Mouse (Mus musculus) heart, embryonic 15.5 days (tissue): ENCODE data around the gene Dnajb2. TPM values are rescaled to one million over a fixed set of nuclear protein-coding genes. Genes with fewer than 3 reads are reported as not detected.
"Not testable (repeated sequence)": the region's sequence is repeated elsewhere in the genome, so short reads cannot be mapped to it uniquely, and the experiment has no call there.

Experiments
- ATAC-seq: fragments of 200-750 bp; cut with Nextera tagmentation; replicated peaks from 2 replicates; pipeline ENCODE4 v1.8.0; 2017; ENCODE audit warnings: low read depth, moderate TSS enrichment; ENCODE audit not compliant: insufficient number of reproducible peaks, insufficient read depth, low FRiP score
- H3K27ac ChIP-seq: fragments of 300-500 bp; sonication (generic); 2 replicates; pipeline ENCODE4 v1.5.1; 2015; ENCODE audit warnings: mild to moderate bottlenecking, inconsistent platforms
- H3K27me3 ChIP-seq: fragments of 300-500 bp; sonication (generic); 2 replicates; pipeline ENCODE4 v1.6.1; 2015; ENCODE audit warnings: inconsistent platforms
- H3K36me3 ChIP-seq: fragments of 300-500 bp; sonication (generic); 2 replicates; pipeline ENCODE4 v1.6.1; 2015; ENCODE audit warnings: mild to moderate bottlenecking, inconsistent platforms
- H3K4me1 ChIP-seq: fragments of 300-500 bp; sonication (generic); replicated peaks from 2 replicates; pipeline ENCODE4 v1.6.1; 2015; ENCODE audit warnings: inconsistent platforms
- H3K4me2 ChIP-seq: fragments of 300-500 bp; sonication (generic); 2 replicates; pipeline ENCODE4 v1.6.1; 2015; ENCODE audit warnings: inconsistent platforms, mild to moderate bottlenecking, moderate library complexity
- H3K4me3 ChIP-seq: fragments of 300-500 bp; sonication (generic); 2 replicates; pipeline ENCODE4 v1.5.1; 2015; ENCODE audit warnings: mild to moderate bottlenecking, inconsistent platforms
- H3K9ac ChIP-seq: fragments of 300-500 bp; sonication (generic); 2 replicates; pipeline ENCODE4 v1.6.1; 2015; ENCODE audit warnings: mild to moderate bottlenecking, inconsistent platforms
- H3K9me3 ChIP-seq: fragments of 300-500 bp; sonication (generic); replicated peaks from 2 replicates; pipeline ENCODE4 v1.6.1; 2016; ENCODE audit warnings: inconsistent platforms
- WGBS: fragments of 180-500 bp; shearing (Covaris S2); methylation state at CpG from one replicate; pipeline ENCODE4 v1.1.7; 2015; ENCODE audit warnings: mixed read lengths; 5-methylcytosine and 5-hydroxymethylcytosine counted together
- polyA plus RNA-seq: library from polyadenylated mRNA; unstranded; fragments of >200 nt; fragmentation: Nextera tagmentation; extraction: Ambion mirVana; gene quantifications from 2 replicates; pipeline ENCODE4 v1.2.1, GENCODE M21; 2015

Gene Dnajb2
- polyA plus RNA-seq, 1 experiment from 2014 or later: 41.4 TPM

GRCm38 (mm10) chr1:75221538-75221937 lies 14.7 kb upstream of the Dnajb2 start:
- Histone ChIP-seq H3K4me3 (no peak overlapping the region), H3K36me3 (no peaks in the 10 kb centered on the region), H3K4me1 (peaks cover 22% of the 10 kb centered on the region), H3K4me2 (no peak overlapping the region), H3K27me3 (peaks cover 31% of the 10 kb centered on the region), H3K9ac (no peak overlapping the region), H3K9me3 (no peaks in the 10 kb centered on the region), H3K27ac (no peak overlapping the region)
- ATAC-seq: no peak
- WGBS: 70% methylated on average over 3 of the region's 3 CpGs

DNA sequence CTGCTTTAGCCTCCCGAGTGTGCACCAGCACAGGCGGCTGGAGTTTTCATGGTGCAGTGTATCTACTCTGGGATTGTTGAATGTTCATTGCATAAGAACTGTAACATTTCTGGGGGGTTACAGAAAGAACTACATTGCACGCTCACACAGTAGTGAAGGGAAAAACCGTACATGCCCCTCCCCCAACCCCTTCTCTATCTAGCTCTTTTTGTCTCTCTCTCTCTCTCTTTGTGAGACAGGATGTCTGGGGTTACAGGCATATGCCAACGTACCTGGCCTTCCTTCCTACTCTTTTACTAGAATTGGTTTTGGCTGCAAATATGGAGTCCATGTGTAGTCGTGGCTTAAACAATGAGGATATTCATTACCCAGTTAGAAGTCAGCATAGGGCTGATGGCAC lies 13.3 kb upstream of the Dnajb2 start:
- Histone ChIP-seq H3K4me3 (no peak overlapping the region), H3K27ac (no peak overlapping the region), H3K9ac (no peak overlapping the region), H3K36me3 (no peaks in the 10 kb centered on the region), H3K9me3 (no peaks in the 10 kb centered on the region), H3K4me2 (no peak overlapping the region), H3K4me1 (peaks cover 27% of the 10 kb centered on the region), H3K27me3 (peaks cover 27% of the 10 kb centered on the region)
- ATAC-seq: no peak
- WGBS: 61% methylated on average over 6 of the region's 6 CpGs

DNA sequence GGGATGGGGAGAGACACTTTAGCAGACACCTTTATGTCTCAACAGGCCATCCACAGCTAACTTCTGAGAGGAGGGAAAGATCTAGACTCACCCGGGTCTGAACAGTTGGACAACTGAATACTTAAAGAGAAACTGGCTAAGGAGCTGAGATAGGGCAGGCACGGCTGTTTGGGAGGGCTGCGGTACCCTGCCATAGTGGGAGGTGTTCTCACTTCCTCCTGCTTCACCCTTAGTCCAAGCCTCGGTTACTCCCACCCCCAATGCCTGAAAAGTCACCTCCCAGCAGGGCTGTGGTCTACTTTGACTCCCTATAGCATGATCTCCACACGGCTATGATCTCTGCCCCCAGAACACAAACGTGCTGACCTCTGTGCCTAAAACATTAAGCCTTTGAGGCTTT lies 12.7 kb upstream of the Dnajb2 start:
- no peak overlapping the region for H3K27ac ChIP-seq
- H3K27me3 ChIP-seq: peaks cover 25% of the 10 kb centered on the region
- peaks cover 21% of the 10 kb centered on the region for H3K4me1 ChIP-seq
- no peaks in the 10 kb centered on the region for H3K9me3 ChIP-seq
- no peak overlapping the region for H3K4me3 ChIP-seq
- WGBS: 31% methylated on average over 6 of the region's 6 CpGs
- H3K4me2 ChIP-seq: no peak overlapping the region
- no peaks in the 10 kb centered on the region for H3K36me3 ChIP-seq
- no peak overlapping the region for H3K9ac ChIP-seq
- no peak for ATAC-seq

DNA sequence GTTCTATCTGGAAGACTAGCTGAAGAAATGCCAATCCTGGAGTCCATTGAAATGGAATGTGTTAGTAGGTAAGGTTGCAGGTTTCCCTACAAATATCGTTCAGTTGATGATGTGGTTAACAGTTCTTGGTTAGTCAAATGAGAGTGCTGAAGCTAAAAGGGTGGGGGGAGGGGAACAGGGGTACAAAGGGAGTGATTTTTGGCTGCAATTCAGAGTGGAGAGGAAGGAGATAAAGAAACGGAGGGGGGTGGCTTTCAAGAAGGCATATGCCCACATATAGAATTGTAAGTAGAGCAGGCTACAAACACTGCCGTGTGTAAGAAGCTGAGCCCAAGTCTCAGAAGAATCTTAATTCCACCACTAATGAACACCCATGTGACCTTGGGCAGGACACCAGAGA lies 10.7 kb upstream of the Dnajb2 start:
- Histone ChIP-seq H3K9ac (no peak overlapping the region), H3K27ac (no peak overlapping the region), H3K4me3 (no peak overlapping the region), H3K4me1 (peaks cover 8% of the 10 kb centered on the region), H3K4me2 (no peak overlapping the region), H3K27me3 (peaks cover 10% of the 10 kb centered on the region), H3K9me3 (no peaks in the 10 kb centered on the region), H3K36me3 (no peaks in the 10 kb centered on the region)
- no peak for ATAC-seq
- 31% methylated on average over 3 of the region's 3 CpGs for whole genome bisulfite sequencing

DNA sequence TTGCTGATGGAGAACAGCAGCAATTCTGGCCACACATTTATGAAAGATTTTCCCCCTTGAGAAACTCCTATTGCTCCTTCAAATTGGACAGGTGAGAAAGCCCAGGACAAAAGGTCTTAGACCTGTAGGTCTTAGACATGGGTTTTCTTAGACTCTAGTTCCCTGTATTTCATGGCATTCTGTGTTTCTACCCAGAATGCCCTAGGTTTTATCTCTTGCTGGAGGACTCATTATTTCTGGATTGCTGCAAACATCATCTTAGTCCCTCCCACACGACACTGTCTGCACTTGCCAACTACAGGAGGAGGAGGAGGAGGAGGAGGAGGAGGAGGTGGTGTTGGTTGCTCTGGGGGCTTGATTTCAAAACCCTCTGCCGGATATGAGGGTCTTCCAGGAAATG lies 10.1 kb upstream of the Dnajb2 start:
- no peak overlapping the region for H3K4me3 ChIP-seq
- 47% methylated on average over 2 of the region's 2 CpGs for WGBS
- no peak overlapping the region for H3K27ac ChIP-seq
- no peaks in the 10 kb centered on the region for H3K36me3 ChIP-seq
- no peak for ATAC-seq
- peaks cover 4% of the 10 kb centered on the region for H3K27me3 ChIP-seq
- H3K4me1 ChIP-seq: peaks cover 8% of the 10 kb centered on the region
- H3K9ac ChIP-seq: no peak overlapping the region
- no peak overlapping the region for H3K4me2 ChIP-seq
- H3K9me3 ChIP-seq: no peaks in the 10 kb centered on the region

GRCm38 (mm10) chr1:75227653-75228052 lies 8.6 kb upstream of the Dnajb2 start:
- H3K4me3 ChIP-seq: no peak overlapping the region
- H3K27me3 ChIP-seq: no peaks in the 10 kb centered on the region
- peaks cover 8% of the 10 kb centered on the region for H3K4me1 ChIP-seq
- H3K27ac ChIP-seq: no peak overlapping the region
- no peaks in the 10 kb centered on the region for H3K36me3 ChIP-seq
- H3K9me3 ChIP-seq: no peaks in the 10 kb centered on the region
- no peak overlapping the region for H3K9ac ChIP-seq
- ATAC-seq: no peak
- H3K4me2 ChIP-seq: no peak overlapping the region
- WGBS: 72% methylated on average over 1 of the region's 1 CpGs

DNA sequence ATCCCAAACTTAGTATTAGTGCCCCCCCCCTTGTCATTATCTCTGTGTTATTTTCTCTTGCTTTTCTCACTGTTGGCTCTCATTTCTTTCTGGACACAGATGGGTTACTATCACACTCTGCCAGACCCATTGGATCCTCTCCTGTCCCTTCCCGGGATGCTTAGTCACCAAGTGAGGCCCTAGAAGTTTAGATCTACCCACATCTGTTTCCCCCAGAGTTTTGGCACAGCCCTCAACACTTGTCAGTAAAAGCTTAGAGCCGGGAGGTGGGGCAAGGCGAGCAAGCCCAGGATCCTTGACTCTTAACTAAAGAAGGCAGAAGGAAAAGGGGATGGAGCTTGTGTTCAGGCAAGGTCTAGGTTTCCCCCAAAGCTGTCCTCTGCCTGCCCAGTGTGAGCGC lies 7.0 kb upstream of the Dnajb2 start:
- Histone ChIP-seq H3K4me1 (peaks cover 8% of the 10 kb centered on the region), H3K36me3 (no peaks in the 10 kb centered on the region), H3K9ac (no peak overlapping the region), H3K27me3 (no peaks in the 10 kb centered on the region), H3K4me3 (no peak overlapping the region), H3K27ac (no peak overlapping the region), H3K9me3 (no peaks in the 10 kb centered on the region), H3K4me2 (no peak overlapping the region)
- WGBS: 58% methylated on average over 4 of the region's 4 CpGs
- ATAC-seq: no peak

- Histone ChIP-seq H3K27ac (no peak overlapping the region), H3K9ac (no peak overlapping the region), H3K27me3 (no peaks in the 10 kb centered on the region), H3K36me3 (no peaks in the 10 kb centered on the region), H3K4me1 (peaks cover 18% of the 10 kb centered on the region), H3K4me3 (no peak overlapping the region), H3K4me2 (no peak overlapping the region), H3K9me3 (no peaks in the 10 kb centered on the region)
- WGBS: 75% methylated on average over 7 of the region's 7 CpGs
- ATAC-seq: no peak
Measured at GRCm38 (mm10) chr1:75230335-75230994, 5.7 kb upstream of the Dnajb2 start.

- Histone ChIP-seq H3K27ac (no peak overlapping the region), H3K4me2 (no peak overlapping the region), H3K27me3 (no peaks in the 10 kb centered on the region), H3K4me3 (no peak overlapping the region), H3K4me1 (peaks cover 18% of the 10 kb centered on the region), H3K9me3 (no peaks in the 10 kb centered on the region), H3K9ac (no peak overlapping the region), H3K36me3 (no peaks in the 10 kb centered on the region)
- no peak for ATAC-seq
- whole genome bisulfite sequencing: 67% methylated on average over 4 of the region's 4 CpGs
Measured at GRCm38 (mm10) chr1:75231224-75231623, 5.0 kb upstream of the Dnajb2 start.

DNA sequence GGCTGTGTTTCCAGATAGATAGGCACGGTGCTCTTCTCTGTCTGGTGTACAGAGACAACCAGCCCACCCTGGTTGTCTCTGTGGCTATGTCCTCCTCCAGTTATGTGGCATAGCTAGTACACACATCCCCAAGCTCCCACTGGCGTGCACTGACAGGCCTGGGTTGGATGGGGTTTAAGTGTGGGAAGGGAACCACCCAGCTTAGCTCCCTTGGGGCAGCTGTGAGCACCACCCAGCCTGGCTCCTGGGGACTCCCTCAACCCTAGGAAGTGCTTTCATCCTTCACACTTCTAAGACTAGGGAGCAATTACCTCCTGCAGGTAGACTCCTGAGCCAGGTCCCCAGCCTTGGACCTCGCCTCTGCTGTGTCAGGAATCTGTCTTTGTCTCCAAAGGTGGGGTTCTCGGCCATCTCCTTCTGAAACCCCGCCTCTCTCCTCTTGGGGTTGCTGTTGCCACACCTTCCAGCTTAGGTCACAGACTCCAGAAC lies 4.5 kb upstream of the Dnajb2 start, which contains the start of gene A630095N17Rik:
Gene A630095N17Rik, minus strand, starts transcription at position 439 of the 489 bp plus-strand sequence.
- Histone ChIP-seq H3K4me2 (no peak within 1 kb of the TSS), H3K4me1 (peaks cover 18% of the 10 kb centered on the region), H3K36me3 (no peaks in the 10 kb centered on the region), H3K27ac (no peak within 1 kb of the TSS), H3K4me3 (no peak within 1 kb of the TSS), H3K9me3 (no peaks in the 10 kb centered on the region), H3K27me3 (no peaks in the 10 kb centered on the region), H3K9ac (no peak within 1 kb of the TSS)
- 68% methylated on average over 5 of the region's 5 CpGs for WGBS
- ATAC-seq: no peak

DNA sequence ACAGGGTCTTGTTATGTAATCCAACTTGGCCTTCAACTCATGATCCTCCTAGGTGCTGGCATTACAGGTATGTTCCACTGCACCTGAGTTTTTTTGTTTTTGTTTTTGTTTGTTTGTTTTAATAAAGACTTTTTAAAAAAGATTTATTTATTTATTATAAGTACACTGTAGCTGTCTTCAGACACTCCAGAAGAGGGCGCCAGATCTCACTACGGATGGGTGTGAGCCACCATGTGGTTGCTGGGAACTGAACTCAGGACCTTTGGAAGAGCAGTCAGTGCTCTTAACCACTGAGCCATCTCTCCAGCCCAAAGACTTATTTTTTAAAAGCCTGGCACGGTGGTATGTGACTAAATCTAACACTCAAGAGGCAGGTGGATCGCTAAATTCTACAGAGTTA lies 3.7 kb upstream of the Dnajb2 start:
- not testable (repeated sequence) for H3K4me2 ChIP-seq, ATAC-seq, H3K36me3 ChIP-seq, H3K27me3 ChIP-seq, H3K27ac ChIP-seq, H3K9ac ChIP-seq, H3K9me3 ChIP-seq, H3K4me3 ChIP-seq
- H3K4me1 ChIP-seq: peaks cover 22% of the 10 kb centered on the region
- WGBS: 61% methylated on average over 4 of the region's 4 CpGs

GRCm38 (mm10) chr1:75234606-75235005 lies 1.6 kb upstream of the Dnajb2 start:
- Histone ChIP-seq H3K36me3 (peaks cover 3% of the 10 kb centered on the region; the same call in 1 of the 2 replicates), H3K9ac (no peak overlapping the region), H3K9me3 (no peaks in the 10 kb centered on the region), H3K27me3 (no peaks in the 10 kb centered on the region), H3K4me1 (peaks cover 32% of the 10 kb centered on the region), H3K4me2 (peak overlapping the region; percentile 28), H3K27ac (0 out of 2 replicates have a peak overlapping the region, but pooled peaks have one; percentile 5), H3K4me3 (no peak overlapping the region)
- no peak; the same call in 1 of the 2 replicates for ATAC-seq
- 1% methylated on average over 8 of the region's 8 CpGs for WGBS
